Mouse (Mus musculus): ENCODE measurements around the gene Rpl3l. TPM values are rescaled to one million over a fixed set of nuclear protein-coding genes. Genes with fewer than 3 reads are reported as not detected.
A peak's percentile ranks its signal among the peaks of the same experiment; 100 is the strongest.

Rpl3l gene
- total and polyA plus RNA-seq, 3 experiments = 0.12 to 0.24 TPM; not detected in 1

DNA sequence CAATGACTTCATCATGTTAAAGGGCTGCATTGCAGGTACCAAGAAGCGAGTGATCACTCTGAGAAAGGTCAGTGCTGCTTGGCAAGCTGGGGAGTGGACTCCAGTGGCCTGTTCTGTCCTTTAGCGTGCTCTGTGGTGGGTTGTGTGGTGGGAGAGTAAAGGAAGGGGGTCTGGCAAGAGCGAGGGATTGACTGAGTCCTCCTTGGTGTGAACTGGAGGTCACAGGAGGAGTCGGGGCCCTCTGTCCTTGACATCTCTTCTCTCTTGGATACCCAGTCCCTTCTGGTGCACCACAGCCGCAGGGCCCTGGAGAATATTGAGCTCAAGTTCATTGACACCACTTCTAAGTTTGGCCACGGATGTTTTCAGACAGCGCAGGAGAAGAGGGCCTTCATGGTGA lies 7.8 kb downstream of the Rpl3l start:
- no peak for DNase-seq (ENCODE audit: low read depth, low spot score)
- Histone ChIP-seq H3K36me3 (ENCODE audit: control insufficient read depth in 1 of 2, insufficient read depth in 2 of 2, low read length in 2 of 2) (peaks cover 0 to 10% of the 10 kb centered on the region in 2 experiments; a peak in 1 of 4 replicates), H3K79me2 (ENCODE audit: control insufficient read depth, insufficient read depth, low read length, poor library complexity) (peaks cover 2% of the 10 kb centered on the region; the same call in 1 of the 2 replicates), H3K9ac (ENCODE audit: control insufficient read depth, low read depth, low read length, poor library complexity, severe bottlenecking) (peak overlapping the region; percentile 83), H3K4me1 (ENCODE audit: control insufficient read depth in 1 of 2, insufficient read depth in 2 of 2, low read length in 2 of 2) (peaks cover 0 to 17% of the 10 kb centered on the region in 2 experiments; a peak in 2 of 4 replicates), H3K4me3 (ENCODE audit: control insufficient read depth in 1 of 2, insufficient read depth in 1 of 2, low read depth in 2 of 2, low read length in 2 of 2) (peak overlapping the region; percentile 69 to 76), H3K27me3 (ENCODE audit: control insufficient read depth in 1 of 2, insufficient read depth in 2 of 2, low read length in 2 of 2) (no peaks in the 10 kb centered on the region), H3K27ac (ENCODE audit: control insufficient read depth, low read depth, low read length) (no peak overlapping the region; the same call in 1 of the 2 replicates), H3K9me3 (replicated peaks; ENCODE audit: insufficient read depth, low read length) (no peaks in the 10 kb centered on the region)
- TF ChIP-seq CTCF (IDR thresholded peaks at IDR 0.05 in 2 of 3, conservative IDR thresholded peaks at IDR 0.05 in 1 of 3; ENCODE audit: control insufficient read depth in 1 of 3, insufficient read depth in 1 of 3, low read depth in 2 of 3, low read length in 3 of 3, poor library complexity in 1 of 3, severe bottlenecking in 1 of 3) (no peak), RCOR1 (IDR thresholded peaks at IDR 0.05; ENCODE audit: low read depth, low read length) (no peak), E2F4 (IDR thresholded peaks at IDR 0.05; ENCODE audit: borderline replicate concordance, low read depth, low read length) (no peak), GABPA (IDR thresholded peaks at IDR 0.05; ENCODE audit: low read depth, low read length) (no peak), JUND (IDR thresholded peaks at IDR 0.05; ENCODE audit: low read depth, low read length) (no peak), MYB (IDR thresholded peaks at IDR 0.05; ENCODE audit: low read depth, low read length) (no peak), USF2 (IDR thresholded peaks at IDR 0.05; ENCODE audit: borderline replicate concordance in 1 of 2, insufficient read depth in 1 of 2, low read depth in 1 of 2, low read length in 2 of 2) (no peak)

DNA sequence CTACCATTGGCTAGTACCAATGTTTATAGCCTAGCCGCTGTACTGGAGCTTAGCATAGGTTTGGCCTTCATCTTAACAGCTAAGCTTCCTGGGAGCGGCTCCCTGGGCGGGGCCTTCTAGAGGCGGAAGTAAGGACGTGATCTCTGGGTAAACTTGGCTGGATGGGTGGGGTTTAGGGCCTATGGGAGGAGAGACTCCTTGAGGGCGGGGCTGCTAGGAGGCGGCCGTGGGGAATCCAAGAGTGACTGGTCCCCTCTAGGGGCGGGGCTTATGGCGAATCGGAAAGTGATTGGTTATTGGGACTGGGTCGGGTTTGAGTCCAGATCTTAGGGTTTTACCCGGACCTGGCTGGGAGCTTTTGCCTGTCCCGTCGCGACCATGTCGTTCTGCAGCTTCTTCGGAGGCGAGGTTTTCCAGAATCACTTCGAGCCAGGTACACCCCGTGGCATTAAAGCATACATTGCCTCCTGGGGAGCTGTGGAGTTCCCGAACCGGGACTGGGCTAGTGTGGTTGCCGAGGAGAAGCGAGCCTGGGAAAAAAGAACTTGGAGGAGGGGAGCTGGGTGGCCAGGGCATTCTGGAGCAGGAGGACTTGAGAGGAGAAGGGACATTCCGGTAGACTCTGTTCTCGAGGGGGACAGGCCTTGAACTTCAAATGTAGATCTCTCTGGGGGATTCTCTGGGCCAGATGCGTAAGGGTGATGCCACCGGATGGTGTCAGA lies 8.9 kb downstream of the Rpl3l start, which contains the start of gene Msrb1:
Gene Msrb1, plus strand, starts transcription at position 313 of the 722 bp plus-strand sequence.
- peaks cover 0 to 17% of the 10 kb centered on the region in 2 experiments; a peak in 2 of 4 replicates for H3K4me1 ChIP-seq (ENCODE audit: control insufficient read depth in 1 of 2, insufficient read depth in 2 of 2, low read length in 2 of 2)
- peak; percentile 99 for DNase-seq (ENCODE audit: low read depth, low spot score)
- peak within 1 kb of the TSS; percentile 77 for H3K27ac ChIP-seq (ENCODE audit: control insufficient read depth, low read depth, low read length)
- peak within 1 kb of the TSS; percentile 84 for H3K9ac ChIP-seq (ENCODE audit: control insufficient read depth, low read depth, low read length, poor library complexity, severe bottlenecking)
- H3K79me2 ChIP-seq (ENCODE audit: control insufficient read depth, insufficient read depth, low read length, poor library complexity) = peaks cover 2% of the 10 kb centered on the region; the same call in 1 of the 2 replicates
- no peaks in the 10 kb centered on the region for H3K27me3 ChIP-seq (ENCODE audit: control insufficient read depth in 1 of 2, insufficient read depth in 2 of 2, low read length in 2 of 2)
- H3K4me3 ChIP-seq (ENCODE audit: control insufficient read depth in 1 of 2, insufficient read depth in 1 of 2, low read depth in 2 of 2, low read length in 2 of 2) = peak within 1 kb of the TSS; percentile 90 to 93
- peaks cover 0 to 10% of the 10 kb centered on the region in 2 experiments; a peak in 1 of 4 replicates for H3K36me3 ChIP-seq (ENCODE audit: control insufficient read depth in 1 of 2, insufficient read depth in 2 of 2, low read length in 2 of 2)
- no peaks in the 10 kb centered on the region for H3K9me3 ChIP-seq (replicated peaks; ENCODE audit: insufficient read depth, low read length)
- TF ChIP-seq CHD2 (IDR thresholded peaks at IDR 0.05; ENCODE audit: low read length) (no peak), ZC3H11A (IDR thresholded peaks at IDR 0.05; ENCODE audit: low read depth, low read length) (no peak), UBTF (IDR thresholded peaks at IDR 0.05; ENCODE audit: borderline replicate concordance, insufficient read depth, low read depth, low read length) (no peak), ELF1 (IDR thresholded peaks at IDR 0.05; ENCODE audit: low read depth, low read length) (peak; percentile 92), POLR2AphosphoS2 (IDR thresholded peaks at IDR 0.05; ENCODE audit: low read length) (peak; percentile 74; the same call in 1 of the 2 replicates), ZMIZ1 (IDR thresholded peaks at IDR 0.05; ENCODE audit: low read depth, low read length) (peak; percentile 89), SMC3 (IDR thresholded peaks at IDR 0.05; ENCODE audit: low read depth, low read length) (no peak), NELFE (IDR thresholded peaks at IDR 0.05; ENCODE audit: low read depth, low read length) (peak; percentile 69), CHD1 (IDR thresholded peaks at IDR 0.05; ENCODE audit: low read depth, low read length) (no peak), POLR2A (IDR thresholded peaks at IDR 0.05; ENCODE audit: control insufficient read depth in 1 of 2, insufficient read depth in 1 of 2, low read depth in 1 of 2, low read length in 2 of 2, poor library complexity in 1 of 2) (peak; percentile 60 to 94), GABPA (IDR thresholded peaks at IDR 0.05; ENCODE audit: low read depth, low read length) (no peak), SIN3A (IDR thresholded peaks at IDR 0.05; ENCODE audit: low read length) (peak; percentile 85), E2F4 (IDR thresholded peaks at IDR 0.05; ENCODE audit: borderline replicate concordance, low read depth, low read length) (no peak), MXI1 (IDR thresholded peaks at IDR 0.05; ENCODE audit: low read depth, low read length) (no peak; the same call in none of the 2 replicates), GATA1 (IDR thresholded peaks at IDR 0.05; ENCODE audit: low read depth, low read length) (no peak), USF1 (IDR thresholded peaks at IDR 0.05; ENCODE audit: low read depth, low read length) (0 out of 2 replicates have a peak, but pooled peaks have one; percentile 10), MAZ (IDR thresholded peaks at IDR 0.05; ENCODE audit: low read depth, low read length) (peak; percentile 64; the same call in 1 of the 2 replicates), MAFK (IDR thresholded peaks at IDR 0.05; ENCODE audit: borderline replicate concordance, low read depth, low read length) (no peak), HCFC1 (IDR thresholded peaks at IDR 0.05; ENCODE audit: low read depth, low read length) (peak; percentile 74), BHLHE40 (IDR thresholded peaks at IDR 0.05; ENCODE audit: borderline replicate concordance, low read depth, low read length) (no peak), ETS1 (IDR thresholded peaks at IDR 0.05; ENCODE audit: low read depth, low read length) (no peak), TBP (IDR thresholded peaks at IDR 0.05; ENCODE audit: low read depth, low read length) (peak; percentile 74), ZNF384 (IDR thresholded peaks at IDR 0.05; ENCODE audit: low read depth, low read length) (no peak), RAD21 (IDR thresholded peaks at IDR 0.05; ENCODE audit: low read depth, low read length) (no peak), MYB (IDR thresholded peaks at IDR 0.05; ENCODE audit: low read depth, low read length) (no peak), JUND (IDR thresholded peaks at IDR 0.05; ENCODE audit: low read depth, low read length) (no peak), EP300 (IDR thresholded peaks at IDR 0.05; ENCODE audit: low read depth in 1 of 2, low read length in 2 of 2) (no peak)

Data from MEL (cell line).